Mouse (Mus musculus) CH12.LX (cell line): ENCODE measurements around the gene Zfp72. TPM values are rescaled to one million over a fixed set of nuclear protein-coding genes. Genes with fewer than 3 reads are reported as not detected.

Experiments used
- DNase-seq: peaks from one replicate; pipeline ENCODE4 v3.0.0-alpha.2; 2013; ENCODE audit errors: extremely low read depth
- H3K27ac ChIP-seq: 2 replicates; pipeline ENCODE4 v1.5.1; 2012; ENCODE audit warnings: low read depth, mild to moderate bottlenecking, control low read depth, moderate library complexity; ENCODE audit not compliant: insufficient read depth
- H3K27me3 ChIP-seq: replicated peaks from 2 replicates; pipeline ENCODE3; 2012; ENCODE audit warnings: inconsistent platforms
- H3K36me3 ChIP-seq, 2 experiments: replicated peaks in 1 of 2; 2 replicates each; pipeline versions ENCODE3 to v1.6.1; 2012; ENCODE audit warnings: inconsistent platforms in 1 of 2, low read length in 1 of 2, mild to moderate bottlenecking in 1 of 2, mixed read lengths in 1 of 2, moderate library complexity in 1 of 2; ENCODE audit not compliant: control insufficient read depth in 1 of 2, insufficient read depth in 1 of 2
- H3K4me1 ChIP-seq, 2 experiments: 2 replicates each; pipeline ENCODE4 v1.6.1; 2012; ENCODE audit warnings: inconsistent platforms in 1 of 2, moderate library complexity in 1 of 2; ENCODE audit not compliant: insufficient read depth in 2 of 2, control insufficient read depth in 1 of 2
- H3K4me2 ChIP-seq: 2 replicates; pipeline ENCODE4 v1.6.1; 2012; ENCODE audit warnings: low read depth, mild to moderate bottlenecking, control low read depth; ENCODE audit not compliant: poor library complexity, insufficient read depth, severe bottlenecking
- H3K4me3 ChIP-seq, 3 experiments: fragments of 150-350 bp in 1 of 3; sonication (generic) in 1 of 3; replicated peaks in 1 of 3; 2 replicates each; pipeline versions ENCODE3 to v1.5.1; 2011 to 2012; ENCODE audit warnings: low read depth in 2 of 3, low read length in 2 of 3, mild to moderate bottlenecking in 2 of 3, moderate library complexity in 2 of 3, control low read depth in 1 of 3, improper control_type of control experiment in 1 of 3, inconsistent platforms in 1 of 3, mixed read lengths in 1 of 3; ENCODE audit not compliant: poor library complexity in 1 of 3
- H3K79me2 ChIP-seq: replicated peaks from 2 replicates; pipeline ENCODE4 v1.6.1; 2012; ENCODE audit warnings: mild to moderate bottlenecking, moderate library complexity; ENCODE audit not compliant: control insufficient read depth, poor library complexity, insufficient read depth, severe bottlenecking; ENCODE audit errors: extremely low read depth
- H3K9ac ChIP-seq: 2 replicates; pipeline ENCODE4 v1.6.1; 2012; ENCODE audit warnings: low read depth, mild to moderate bottlenecking, control low read depth, moderate library complexity; ENCODE audit not compliant: insufficient read depth
- H3K9me3 ChIP-seq: replicated peaks from 2 replicates; pipeline ENCODE3; 2012; ENCODE audit warnings: low read length, inconsistent platforms, mixed read lengths
- BHLHE40 ChIP-seq: IDR thresholded peaks from 2 replicates; pipeline ENCODE4 v1.6.1; 2011; ENCODE audit warnings: mild to moderate bottlenecking, low read depth, low read length, improper control_type of control experiment
- CTCF ChIP-seq, 2 experiments: IDR thresholded peaks in 1 of 2; conservative IDR thresholded peaks in 1 of 2; 2 replicates each; pipeline ENCODE4 v1.5.1; 2011 to 2012; ENCODE audit warnings: low read depth in 2 of 2, low read length in 2 of 2, improper control_type of control experiment in 1 of 2, inconsistent platforms in 1 of 2, mild to moderate bottlenecking in 1 of 2, moderate library complexity in 1 of 2
- ELF1 ChIP-seq: IDR thresholded peaks from 2 replicates; pipeline ENCODE4 v1.6.1; 2014; ENCODE audit warnings: low read depth, mild to moderate bottlenecking, inconsistent platforms, low read length, improper control_type of control experiment
- EP300 ChIP-seq: IDR thresholded peaks from 2 replicates; pipeline ENCODE4 v1.6.1; 2011; ENCODE audit warnings: low read length, improper control_type of control experiment
- ETS1 ChIP-seq: conservative IDR thresholded peaks from 2 replicates; pipeline ENCODE4 v1.6.1; 2012; ENCODE audit warnings: low read depth, mild to moderate bottlenecking, inconsistent platforms, low read length, improper control_type of control experiment, moderate library complexity
- GABPA ChIP-seq: IDR thresholded peaks from 2 replicates; pipeline ENCODE4 v1.6.1; 2012; ENCODE audit warnings: low read depth, low read length, improper control_type of control experiment, inconsistent platforms; ENCODE audit not compliant: insufficient replicate concordance
- HCFC1 ChIP-seq: IDR thresholded peaks from 2 replicates; pipeline ENCODE4 v1.6.1; 2012; ENCODE audit warnings: low read depth, mild to moderate bottlenecking, inconsistent platforms, low read length, improper control_type of control experiment
- MYC ChIP-seq: IDR thresholded peaks from 2 replicates; pipeline ENCODE4 v1.6.1; 2011; ENCODE audit warnings: low read depth, mild to moderate bottlenecking, improper control_type of control experiment, low read length
- NELFE ChIP-seq: IDR thresholded peaks from 2 replicates; pipeline ENCODE4 v1.6.1; 2011; ENCODE audit warnings: low read depth, low read length, improper control_type of control experiment
- POLR2A ChIP-seq: IDR thresholded peaks from 2 replicates; pipeline ENCODE4 v1.6.1; 2011; ENCODE audit warnings: low read depth, mild to moderate bottlenecking, improper control_type of control experiment, low read length
- SIN3A ChIP-seq: IDR thresholded peaks from 2 replicates; pipeline ENCODE4 v1.6.1; 2012; ENCODE audit warnings: low read length, improper control_type of control experiment, inconsistent platforms
- SMC3 ChIP-seq: IDR thresholded peaks from 2 replicates; pipeline ENCODE4 v1.6.1; 2011; ENCODE audit warnings: low read depth, low read length, improper control_type of control experiment
- TBP ChIP-seq: conservative IDR thresholded peaks from 2 replicates; pipeline ENCODE4 v1.6.1; 2011; ENCODE audit warnings: low read depth, low read length, improper control_type of control experiment
- TCF12 ChIP-seq: IDR thresholded peaks from 2 replicates; pipeline ENCODE4 v1.6.1; 2014; ENCODE audit warnings: low read depth, mild to moderate bottlenecking, inconsistent platforms, low read length, improper control_type of control experiment
- USF2 ChIP-seq: conservative IDR thresholded peaks from 2 replicates; pipeline ENCODE4 v1.6.1; 2011; ENCODE audit warnings: low read depth, low read length, improper control_type of control experiment
- ZC3H11A ChIP-seq: IDR thresholded peaks from 2 replicates; pipeline ENCODE4 v1.6.1; 2012; ENCODE audit warnings: low read depth, mild to moderate bottlenecking, inconsistent platforms, low read length, improper control_type of control experiment
- ZKSCAN1 ChIP-seq: IDR thresholded peaks from 2 replicates; pipeline ENCODE4 v1.6.1; 2012; ENCODE audit warnings: low read depth, inconsistent platforms, low read length, improper control_type of control experiment, borderline replicate concordance
- ZMIZ1 ChIP-seq: IDR thresholded peaks from 2 replicates; pipeline ENCODE4 v1.6.1; 2012; ENCODE audit warnings: low read depth, mild to moderate bottlenecking, inconsistent platforms, low read length, improper control_type of control experiment
- ZNF384 ChIP-seq: IDR thresholded peaks from 2 replicates; pipeline ENCODE4 v1.6.1; 2012; ENCODE audit warnings: low read depth, low read length, improper control_type of control experiment, inconsistent platforms
- dilution Hi-C: fragments of 300-500 bp; cut with MboI; formaldehyde crosslinking; loops from 2 replicates; pipeline ENCODE4 v1.14.3; 2020; ENCODE audit warnings: low sequenced_read_pairs; ENCODE audit not compliant: extremely low pct_unique_long_range_greater_than_20kb, extremely low pct_ligation_motif_present
- in situ Hi-C: fragments of 300-500 bp; cut with MboI; formaldehyde crosslinking; loops from 3 replicates; pipeline ENCODE4 v1.14.3; 2019; ENCODE audit warnings: low sequenced_read_pairs, low pct_ligation_motif_present, low pct_unique_long_range_greater_than_20kb, mixed read lengths
- polyA plus RNA-seq: library from polyadenylated mRNA; unstranded; fragments of >175 nt; gene quantifications from 2 replicates; pipeline ENCODE4 v1.2.1, GENCODE M21; 2012; ENCODE audit warnings: low read depth; ENCODE audit not compliant: insufficient read length
- total RNA-seq, 2 experiments: library from RNA; depleted of rRNA; stranded (reverse); fragments of 300-350 nt in 1 of 2; fragments of >200 nt in 1 of 2; gene quantifications; 2 replicates each; pipeline ENCODE4 v1.2.3; 2012 to 2014

The Zfp72 gene
- total and polyA plus RNA-seq, 3 experiments = 0.85 to 8.5 (median 3.0) TPM

- DNase-seq = no peak
- peaks cover 19 to 51% of the 10 kb centered on the region in 2 experiments for H3K36me3 ChIP-seq
- in situ Hi-C loops (no loop called here), dilution Hi-C loops (no loop called here)
- no peaks in the 10 kb centered on the region for H3K27me3 ChIP-seq
- no peak overlapping the region for H3K9ac ChIP-seq
- no peaks in the 10 kb centered on the region for H3K9me3 ChIP-seq
- no peak overlapping the region for H3K4me3 ChIP-seq
- H3K4me1 ChIP-seq = peaks cover 0 to 11% of the 10 kb centered on the region in 2 experiments; a peak in 2 of 4 replicates
- no peak overlapping the region for H3K4me2 ChIP-seq
- no peaks in the 10 kb centered on the region; the same call in 1 of the 2 replicates for H3K79me2 ChIP-seq
- TF ChIP-seq EP300 = no peak
- TF ChIP-seq ZKSCAN1 = no peak
- no peak for TF ChIP-seq ETS1
- no peak for TF ChIP-seq NELFE
- no peak for TF ChIP-seq SMC3
- TF ChIP-seq TCF12 = no peak
- no peak for TF ChIP-seq ZNF384
- TF ChIP-seq ZC3H11A = no peak
- TF ChIP-seq SIN3A = no peak
- TF ChIP-seq POLR2A = no peak
- TF ChIP-seq USF2 = no peak
- no peak for TF ChIP-seq MYC
- no peak for TF ChIP-seq GABPA
- no peak for TF ChIP-seq CTCF (conservative IDR thresholded peaks at IDR 0.05 in 1 of 2, IDR thresholded peaks at IDR 0.05 in 1 of 2; ENCODE audit: low read depth in 2 of 2, low read length in 2 of 2)
- no peak for TF ChIP-seq TBP
- TF ChIP-seq ZMIZ1 = no peak
- H3K27ac ChIP-seq = no peak overlapping the region
Observed at GRCm38 (mm10) chr13:74363176-74363858, 27.3 kb downstream of the Zfp72 start.

- Histone ChIP-seq H3K27ac (no peak overlapping the region), H3K79me2 (no peaks in the 10 kb centered on the region; the same call in 1 of the 2 replicates), H3K9me3 (no peaks in the 10 kb centered on the region), H3K4me2 (no peak overlapping the region), H3K9ac (no peak overlapping the region), H3K4me3 (no peak overlapping the region), H3K36me3 (peaks cover 26 to 60% of the 10 kb centered on the region in 2 experiments), H3K4me1 (peaks cover 0 to 9% of the 10 kb centered on the region in 2 experiments; a peak in 2 of 4 replicates)
- dilution Hi-C loops (no loop called here), in situ Hi-C loops (no loop called here)
- TF ChIP-seq HCFC1 = no peak
- no peak for TF ChIP-seq ZC3H11A
- no peak for TF ChIP-seq ZNF384
- TF ChIP-seq BHLHE40 = no peak
- TF ChIP-seq ZMIZ1 = no peak
- TF ChIP-seq ELF1 = no peak
- no peak for TF ChIP-seq ETS1
- TF ChIP-seq, all 38 proteins: peak for 0
- no peaks in the 10 kb centered on the region for H3K27me3 ChIP-seq
- no peak for DNase-seq
Observed at GRCm38 (mm10) chr13:74362218-74362617, 28.4 kb downstream of the Zfp72 start.
